Mouse (Mus musculus): ENCODE data around the gene Mybpc2. TPM values are rescaled to one million over a fixed set of nuclear protein-coding genes. Genes with fewer than 3 reads are reported as not detected.

The Mybpc2 gene
- polyA plus RNA-seq, 1 experiment from 2014 or later: 0.13 TPM

DNA sequence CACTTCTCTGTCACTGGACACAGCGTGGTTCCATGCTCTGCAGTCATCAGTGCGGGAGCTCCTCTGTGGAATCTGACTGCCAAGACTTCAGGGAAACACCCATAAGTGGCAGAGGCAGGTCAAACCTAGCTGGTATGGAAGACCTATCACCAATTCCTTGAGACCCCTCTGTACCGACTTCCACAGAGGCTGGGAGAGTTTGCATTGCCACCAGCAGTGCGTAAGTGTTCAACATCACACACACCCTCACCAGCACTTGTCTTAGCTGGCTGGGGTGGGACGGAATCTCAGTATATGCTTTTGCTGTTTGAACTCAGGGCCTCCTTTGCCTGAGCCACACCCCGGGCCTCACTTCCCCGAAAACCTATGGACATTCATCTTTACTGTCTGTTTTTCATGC is 36.5 kb downstream of the Mybpc2 start:
- Histone ChIP-seq H3K9ac (ENCODE audit: low read depth, low read length) (no peak overlapping the region), H3K36me3 (ENCODE audit: control insufficient read depth, insufficient read depth) (peaks cover 42% of the 10 kb centered on the region), H3K9me3 (ENCODE audit: control insufficient read depth) (no peaks in the 10 kb centered on the region), H3K4me1 (replicated peaks; ENCODE audit: control insufficient read depth, insufficient read depth, low read length) (no peaks in the 10 kb centered on the region), H3K27me3 (replicated peaks; ENCODE audit: control insufficient read depth, insufficient read depth, low read length) (no peaks in the 10 kb centered on the region), H3K4me2 (replicated peaks; ENCODE audit: low read depth) (no peak overlapping the region), H3K4me3 (ENCODE audit: low read depth, low read length) (no peak overlapping the region), H3K27ac (ENCODE audit: low read depth, low read length) (no peak overlapping the region)
- no peak for TF ChIP-seq CTCF (IDR thresholded peaks at IDR 0.05; ENCODE audit: low read depth)
- ATAC-seq: no peak
- 85% methylated on average over 7 of the region's 7 CpGs for WGBS

DNA sequence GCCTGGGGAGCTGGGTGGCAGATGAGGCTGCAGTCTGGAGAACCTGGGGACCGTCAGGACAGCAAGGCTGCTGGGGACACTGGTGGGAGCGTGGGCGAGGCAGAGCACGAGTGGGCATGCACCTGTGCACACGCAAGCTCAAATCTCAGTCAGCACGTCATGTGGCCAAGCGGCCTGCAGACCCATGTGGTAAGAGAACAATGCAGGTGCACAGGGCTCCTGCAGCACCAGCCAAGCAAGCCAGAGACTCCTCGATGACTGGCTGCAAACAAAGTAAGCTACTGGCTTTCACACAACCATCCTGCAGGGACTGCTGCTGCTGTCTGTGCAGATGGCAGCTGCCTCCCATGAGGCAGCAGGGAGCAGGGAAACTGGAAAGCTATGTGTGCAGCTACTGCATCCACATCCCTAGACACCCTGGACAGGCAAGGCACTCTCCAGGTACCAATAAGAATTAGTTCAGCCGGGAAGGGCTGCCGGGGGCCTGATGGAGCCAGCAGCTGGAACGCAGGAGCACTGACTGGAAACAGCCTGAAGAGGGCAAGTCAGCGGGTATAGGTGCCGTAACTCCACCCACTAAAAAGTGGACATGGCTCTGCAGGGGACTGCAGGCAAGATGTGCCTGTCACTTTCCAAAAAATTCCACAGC is 37.4 kb downstream of the Mybpc2 start:
- TF ChIP-seq CTCF (IDR thresholded peaks at IDR 0.05; ENCODE audit: low read depth): no peak
- Histone ChIP-seq H3K27me3 (replicated peaks; ENCODE audit: control insufficient read depth, insufficient read depth, low read length) (0 out of 2 replicates have a peak, but pooled peaks cover 5% of the 10 kb centered on the region), H3K36me3 (ENCODE audit: control insufficient read depth, insufficient read depth) (peaks cover 34% of the 10 kb centered on the region), H3K4me3 (ENCODE audit: low read depth, low read length) (no peak overlapping the region), H3K27ac (ENCODE audit: low read depth, low read length) (no peak overlapping the region), H3K9me3 (ENCODE audit: control insufficient read depth) (no peaks in the 10 kb centered on the region), H3K4me1 (replicated peaks; ENCODE audit: control insufficient read depth, insufficient read depth, low read length) (no peaks in the 10 kb centered on the region), H3K4me2 (replicated peaks; ENCODE audit: low read depth) (no peak overlapping the region), H3K9ac (ENCODE audit: low read depth, low read length) (no peak overlapping the region)
- WGBS: 72% methylated on average over 13 of the region's 13 CpGs
- ATAC-seq: no peak

DNA sequence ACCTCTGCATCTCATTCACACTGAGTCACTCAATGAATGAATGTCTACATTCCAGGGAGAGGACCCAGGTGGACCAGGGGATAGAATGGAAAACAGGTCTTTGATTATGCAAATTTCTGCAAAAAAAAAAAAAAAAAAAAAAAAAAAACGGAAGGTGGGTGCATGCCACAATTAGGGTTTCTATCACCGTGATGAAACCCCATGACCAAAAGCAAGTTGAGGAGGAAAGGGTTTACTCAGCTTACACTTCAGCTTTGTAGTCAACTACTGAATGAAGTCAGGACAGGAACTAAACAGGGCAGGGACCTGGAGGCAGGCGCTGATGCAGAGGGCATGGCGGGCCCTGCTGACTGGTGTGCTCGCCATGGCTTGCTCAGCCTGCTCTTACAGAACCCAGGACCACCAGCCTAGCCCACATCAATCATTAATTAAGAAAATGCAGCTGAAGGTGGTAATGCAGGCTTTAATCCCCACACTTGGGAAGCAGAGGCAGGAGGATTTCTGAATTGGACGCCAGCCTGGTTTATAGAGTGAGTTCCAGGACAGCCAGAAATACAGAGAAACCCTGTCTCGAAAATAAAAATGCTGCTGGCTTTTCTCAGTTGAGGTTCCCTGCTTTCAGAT is 38.8 kb downstream of the Mybpc2 start:
- no peaks in the 10 kb centered on the region for H3K4me1 ChIP-seq (replicated peaks; ENCODE audit: control insufficient read depth, insufficient read depth, low read length)
- H3K4me3 ChIP-seq (ENCODE audit: low read depth, low read length): no peak overlapping the region
- H3K36me3 ChIP-seq (ENCODE audit: control insufficient read depth, insufficient read depth): peaks cover 21% of the 10 kb centered on the region; the same call in 1 of the 2 replicates
- H3K27ac ChIP-seq (ENCODE audit: low read depth, low read length): no peak overlapping the region
- no peak overlapping the region for H3K4me2 ChIP-seq (replicated peaks; ENCODE audit: low read depth)
- H3K9ac ChIP-seq (ENCODE audit: low read depth, low read length): no peak overlapping the region
- WGBS: 72% methylated on average over 7 of the region's 7 CpGs
- H3K27me3 ChIP-seq (replicated peaks; ENCODE audit: control insufficient read depth, insufficient read depth, low read length): 0 out of 2 replicates have a peak, but pooled peaks cover 5% of the 10 kb centered on the region
- no peaks in the 10 kb centered on the region for H3K9me3 ChIP-seq (ENCODE audit: control insufficient read depth)
- no peak for ATAC-seq
- TF ChIP-seq CTCF (IDR thresholded peaks at IDR 0.05; ENCODE audit: low read depth): no peak

DNA sequence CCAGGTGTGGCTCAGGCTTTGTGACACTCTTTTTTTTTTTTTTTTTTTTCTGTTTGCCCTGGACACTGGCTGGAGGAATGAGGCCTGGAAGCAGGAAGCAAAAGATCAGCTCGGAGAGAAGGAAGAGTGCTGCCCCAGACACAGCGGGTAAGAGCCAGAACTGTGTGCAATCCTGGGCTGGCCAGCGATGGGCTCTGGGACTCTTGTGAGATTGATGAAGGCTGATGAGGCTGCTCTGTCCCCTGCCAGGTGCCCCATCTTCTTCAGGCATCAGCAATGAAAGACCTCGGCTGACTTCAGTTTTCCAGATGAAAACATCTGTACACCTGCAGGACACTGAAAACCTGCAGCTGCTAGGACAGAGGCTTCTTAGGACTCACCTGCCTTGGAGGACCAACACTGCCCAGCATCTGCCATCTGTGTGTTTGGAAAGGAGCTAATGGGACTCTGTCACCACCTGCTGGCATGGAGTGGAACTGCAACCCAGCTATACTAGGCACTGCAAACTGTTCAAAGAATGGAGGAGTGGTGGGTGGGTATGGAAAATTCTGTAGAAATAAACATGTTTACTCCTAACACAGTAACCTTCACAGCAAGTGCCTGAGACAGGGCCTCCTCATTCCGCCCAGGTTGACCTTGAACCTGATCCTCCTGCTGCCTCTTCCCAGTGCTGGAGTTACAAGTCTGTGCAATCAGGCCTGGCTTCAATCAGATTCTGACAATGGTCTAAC is 39.5 kb downstream of the Mybpc2 start:
- H3K36me3 ChIP-seq (ENCODE audit: control insufficient read depth, insufficient read depth): peaks cover 14% of the 10 kb centered on the region; the same call in 1 of the 2 replicates
- H3K27ac ChIP-seq (ENCODE audit: low read depth, low read length): no peak overlapping the region
- peak; percentile 98 for TF ChIP-seq CTCF (IDR thresholded peaks at IDR 0.05; ENCODE audit: low read depth)
- 31% methylated on average over 5 of the region's 5 CpGs for WGBS
- ATAC-seq: peak; percentile 53; the same call in 1 of the 2 replicates
- H3K9me3 ChIP-seq (ENCODE audit: control insufficient read depth): no peaks in the 10 kb centered on the region
- H3K4me2 ChIP-seq (replicated peaks; ENCODE audit: low read depth): no peak overlapping the region
- no peaks in the 10 kb centered on the region for H3K4me1 ChIP-seq (replicated peaks; ENCODE audit: control insufficient read depth, insufficient read depth, low read length)
- H3K27me3 ChIP-seq (replicated peaks; ENCODE audit: control insufficient read depth, insufficient read depth, low read length): 0 out of 2 replicates have a peak, but pooled peaks cover 5% of the 10 kb centered on the region
- no peak overlapping the region for H3K4me3 ChIP-seq (ENCODE audit: low read depth, low read length)
- no peak overlapping the region for H3K9ac ChIP-seq (ENCODE audit: low read depth, low read length)

DNA sequence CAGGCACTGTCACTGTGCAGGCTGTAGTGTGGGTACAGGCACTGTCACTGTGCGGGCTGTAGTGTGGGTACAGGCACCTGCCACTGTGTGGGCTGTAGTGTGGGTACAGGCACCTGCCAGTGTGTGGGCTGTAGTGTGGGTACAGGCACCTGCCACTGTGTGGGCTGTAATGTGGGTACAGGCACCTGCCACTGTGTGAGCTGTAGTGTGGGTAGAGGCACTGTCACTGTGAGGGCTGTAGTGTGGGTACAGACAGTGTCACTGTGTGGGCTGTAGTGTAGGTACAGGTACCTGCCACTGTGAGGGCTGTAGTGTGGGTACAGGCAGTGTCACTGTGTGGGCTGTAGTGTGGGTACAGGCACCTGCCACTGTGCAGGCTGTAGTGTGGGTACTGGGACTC is 40.3 kb downstream of the Mybpc2 start:
- no peak for ATAC-seq
- Histone ChIP-seq H3K4me3 (ENCODE audit: low read depth, low read length) (no peak overlapping the region), H3K27ac (ENCODE audit: low read depth, low read length) (no peak overlapping the region), H3K9ac (ENCODE audit: low read depth, low read length) (no peak overlapping the region), H3K4me1 (replicated peaks; ENCODE audit: control insufficient read depth, insufficient read depth, low read length) (no peaks in the 10 kb centered on the region), H3K4me2 (replicated peaks; ENCODE audit: low read depth) (no peak overlapping the region), H3K36me3 (ENCODE audit: control insufficient read depth, insufficient read depth) (peaks cover 7% of the 10 kb centered on the region; the same call in 1 of the 2 replicates), H3K9me3 (ENCODE audit: control insufficient read depth) (no peaks in the 10 kb centered on the region), H3K27me3 (replicated peaks; ENCODE audit: control insufficient read depth, insufficient read depth, low read length) (0 out of 2 replicates have a peak, but pooled peaks cover 5% of the 10 kb centered on the region)
- no peak for TF ChIP-seq CTCF (IDR thresholded peaks at IDR 0.05; ENCODE audit: low read depth)
- WGBS: 93% methylated on average over 1 of the region's 1 CpGs

DNA sequence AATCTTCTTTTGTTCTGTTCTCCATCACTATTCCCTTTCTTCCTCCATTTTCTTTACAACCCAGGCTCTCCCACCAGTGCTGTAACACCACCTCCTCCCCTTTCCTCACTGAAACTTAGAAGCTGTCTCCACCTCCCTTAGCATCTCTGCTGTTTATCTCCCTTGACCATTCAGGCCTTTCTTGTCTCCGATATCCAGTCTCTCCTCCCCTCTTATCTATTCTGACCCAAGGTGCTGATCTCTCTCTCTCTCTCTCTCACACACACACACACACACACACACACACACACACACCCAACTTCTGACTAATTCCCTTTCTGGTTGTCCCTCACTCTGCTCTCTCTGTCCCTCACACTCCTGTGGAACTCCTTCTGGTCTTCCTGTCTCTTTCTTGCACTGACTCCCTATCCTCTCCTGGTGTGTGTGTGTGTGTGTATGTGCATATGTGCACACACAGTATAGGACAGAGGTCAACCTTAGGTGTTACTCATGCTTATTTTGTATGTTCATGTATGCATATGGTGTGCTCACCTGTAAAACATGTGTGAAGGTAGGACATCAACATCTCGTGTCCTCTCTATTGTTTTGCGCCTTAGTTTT is 41.5 kb downstream of the Mybpc2 start:
- 55% methylated on average over 3 of the region's 3 CpGs for WGBS
- 0 out of 2 replicates have a peak, but pooled peaks cover 5% of the 10 kb centered on the region for H3K27me3 ChIP-seq (replicated peaks; ENCODE audit: control insufficient read depth, insufficient read depth, low read length)
- H3K4me2 ChIP-seq (replicated peaks; ENCODE audit: low read depth): no peak overlapping the region
- no peak for ATAC-seq
- no peaks in the 10 kb centered on the region for H3K9me3 ChIP-seq (ENCODE audit: control insufficient read depth)
- H3K4me3 ChIP-seq (ENCODE audit: low read depth, low read length): no peak overlapping the region
- H3K9ac ChIP-seq (ENCODE audit: low read depth, low read length): no peak overlapping the region
- no peak overlapping the region for H3K27ac ChIP-seq (ENCODE audit: low read depth, low read length)
- H3K36me3 ChIP-seq (ENCODE audit: control insufficient read depth, insufficient read depth): no peaks in the 10 kb centered on the region
- no peaks in the 10 kb centered on the region for H3K4me1 ChIP-seq (replicated peaks; ENCODE audit: control insufficient read depth, insufficient read depth, low read length)
- TF ChIP-seq CTCF (IDR thresholded peaks at IDR 0.05; ENCODE audit: low read depth): no peak

Data from intestine, postnatal 0 days (tissue).